11 mouse cellular contexts compared by ENCODE assay signal in genomic region chr4:45279292-45279691, GRCm38 (mm10). TPM values are rescaled to one million over a fixed set of nuclear protein-coding genes. Genes with fewer than 3 reads are reported as not detected.
DNase-seq lines count a peak whose midpoint lies in the region; ATAC-seq and TF ChIP-seq lines count a peak whose summit lies in the region.
"Had no signal": no experiment of that assay in that cellular context is flagged by ENCODE, and none has a peak within 500 bp of the region (broad histone marks: within the 10 kb centered on the region; RNA-seq: fewer than 3 reads in every experiment).

No protein-coding gene starts in this region.

- peak; percentile 22 for DNase-seq in heart, postnatal 4 days
- DNase-seq in heart, adult 9 months (ENCODE audit: low spot score in 2 of 2) = no peak
- no peak for DNase-seq in lung, adult 2 months
- no peak for DNase-seq in brain, embryonic 14.5 days (ENCODE audit: low read depth)
- DNase-seq in retina, postnatal 1 day = peak; percentile 42
- no peak for DNase-seq in spleen, postnatal 10 days (ENCODE audit: low spot score in 2 of 2)
- no peak for DNase-seq in spleen, postnatal 36 days (ENCODE audit: low spot score in 2 of 2)
- DNase-seq: cerebellum, adult 11-12 months; liver, embryonic 13.5 days had no signal

- no peaks in the 10 kb centered on the region for H3K9me3 ChIP-seq in lung, embryonic 15.5 days
- H3K9me3 ChIP-seq: hindbrain, embryonic 15.5 days; liver, embryonic 13.5 days had no signal

- H3K27me3 ChIP-seq in lung, embryonic 15.5 days = no peaks in the 10 kb centered on the region
- H3K27me3 ChIP-seq: hindbrain, embryonic 15.5 days; liver, embryonic 13.5 days had no signal

- no peak overlapping the region for H3K27ac ChIP-seq in lung, embryonic 15.5 days
- H3K27ac ChIP-seq: hindbrain, embryonic 15.5 days; liver, embryonic 13.5 days had no signal

- 53% methylated on average over 8 of the region's 8 CpGs for WGBS in lung, embryonic 15.5 days
- WGBS in lung, adult 2 months = 47% methylated on average over 8 of the region's 8 CpGs

- no peak overlapping the region for H3K9ac ChIP-seq in lung, embryonic 15.5 days
- H3K9ac ChIP-seq: hindbrain, embryonic 15.5 days; liver, embryonic 13.5 days had no signal

- no peaks in the 10 kb centered on the region for H3K4me1 ChIP-seq in lung, embryonic 15.5 days
- no peaks in the 10 kb centered on the region for H3K4me1 ChIP-seq in lung, adult 2 months (ENCODE audit: control insufficient read depth, insufficient read depth, low read length)
- H3K4me1 ChIP-seq: hindbrain, embryonic 15.5 days; liver, embryonic 13.5 days had no signal

- no peaks in the 10 kb centered on the region for H3K36me3 ChIP-seq in lung, embryonic 15.5 days
- H3K36me3 ChIP-seq: hindbrain, embryonic 15.5 days; liver, embryonic 13.5 days had no signal

- no peak overlapping the region for H3K4me2 ChIP-seq in lung, embryonic 15.5 days
- H3K4me2 ChIP-seq: hindbrain, embryonic 15.5 days; liver, embryonic 13.5 days had no signal

- ATAC-seq in lung, embryonic 15.5 days (ENCODE audit: borderline replicate concordance, extremely low read depth, low FRiP score, low TSS enrichment) = 0 out of 2 replicates have a peak, but pooled peaks have one; percentile 55

- no peak for TF ChIP-seq POLR2A in lung, adult 2 months (IDR thresholded peaks at IDR 0.05; ENCODE audit: borderline replicate concordance, extremely low read depth, low read depth, low read length)
- no peak for TF ChIP-seq POLR2A in brain, embryonic 14.5 days (IDR thresholded peaks at IDR 0.05; ENCODE audit: borderline replicate concordance, extremely low read depth, insufficient read depth, insufficient read length, poor library complexity, severe bottlenecking)

- H3K4me3 ChIP-seq in lung, embryonic 15.5 days = no peak overlapping the region
- no peak overlapping the region for H3K4me3 ChIP-seq in lung, adult 2 months (replicated peaks; ENCODE audit: extremely low read depth, low read depth, low read length)
- H3K4me3 ChIP-seq: hindbrain, embryonic 15.5 days; liver, embryonic 13.5 days had no signal

- TF ChIP-seq CTCF in lung, adult 2 months (IDR thresholded peaks at IDR 0.05; ENCODE audit: insufficient read depth, low read length) = no peak
- TF ChIP-seq CTCF in brain, embryonic 14.5 days (IDR thresholded peaks at IDR 0.05; ENCODE audit: borderline replicate concordance, extremely low read depth, insufficient read depth, insufficient read length) = 0 out of 2 replicates have a peak, but pooled peaks have one; percentile 8

RNA-seq across cellular contexts. Expression of gene Trmt10b, which starts 17.6 kb away (rescaled TPM):
- 1 to 10 TPM; 3.7 to 4.2 TPM for total RNA-seq in heart, postnatal 4 days (2021)
- 17.0 and 17.6 TPM in 2 replicates for polyA plus RNA-seq in lung, embryonic 15.5 days (2015; fragmentation: Nextera tagmentation; extraction: Ambion mirVana)
- 1.9 and 3.0 TPM in 2 replicates for polyA plus RNA-seq in lung, adult 2 months (2012; rRNA removed)
- polyA plus RNA-seq in brain, embryonic 14.5 days (2012; rRNA removed) = 11.8 and 13.6 TPM in 2 replicates

Comparison
In these comparisons a context has a peak if more than half of its experiments do, and no peak if none do; other contexts are left out.
1. DNase-seq: peak in heart, postnatal 4 days (single experiment) and retina, postnatal 1 day (single experiment); none in heart, adult 9 months (0 of 2), lung, adult 2 months (single experiment), brain, embryonic 14.5 days (single experiment), spleen, postnatal 10 days (0 of 2) and spleen, postnatal 36 days (0 of 2).